Mouse (Mus musculus): ENCODE data around the gene Klhl6. TPM values are rescaled to one million over a fixed set of nuclear protein-coding genes. Genes with fewer than 3 reads are reported as not detected.

Klhl6 gene
- polyA plus RNA-seq, 1 experiment from 2014 or later: 10.0 TPM

DNA sequence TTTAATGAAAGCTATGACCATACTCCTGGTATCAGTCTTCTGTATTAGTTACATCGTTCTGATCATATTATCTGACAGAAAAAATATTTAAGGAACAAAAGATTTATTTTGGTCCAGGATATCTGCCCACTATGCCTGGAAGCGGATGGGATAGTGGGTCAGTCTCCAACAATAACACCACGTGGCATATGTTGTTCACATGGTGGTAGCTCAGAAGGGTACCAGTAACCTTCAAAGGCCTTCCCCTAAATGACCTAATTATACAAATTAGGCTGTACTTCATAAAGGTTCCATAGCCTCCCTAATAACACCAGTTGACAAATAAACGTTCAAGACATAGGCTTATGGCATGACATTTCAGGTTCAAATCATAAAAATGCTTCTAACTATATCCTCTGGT lies 722 bp upstream of the Klhl6 start:
- Histone ChIP-seq H3K4me2 (replicated peaks; ENCODE audit: low read depth, low read length) (no peak overlapping the region), H3K27ac (ENCODE audit: low read length) (no peak overlapping the region), H3K4me3 (ENCODE audit: low read depth, low read length) (no peak overlapping the region), H3K27me3 (replicated peaks; ENCODE audit: insufficient read depth, low read length) (no peaks in the 10 kb centered on the region), H3K4me1 (ENCODE audit: insufficient read depth, low read depth, low read length) (no peaks in the 10 kb centered on the region), H3K9me3 (ENCODE audit: low read length) (no peaks in the 10 kb centered on the region), H3K36me3 (ENCODE audit: insufficient read depth, low read length) (no peaks in the 10 kb centered on the region), H3K9ac (replicated peaks; ENCODE audit: low read depth) (no peak overlapping the region)
- ATAC-seq: no peak
- 66% methylated on average over 4 of the region's 4 CpGs for WGBS
- no peak for DNase-seq (ENCODE audit: low spot score)
- TF ChIP-seq EP300 (IDR thresholded peaks at IDR 0.05): no peak
- no peak for TF ChIP-seq CTCF (IDR thresholded peaks at IDR 0.05)

DNA sequence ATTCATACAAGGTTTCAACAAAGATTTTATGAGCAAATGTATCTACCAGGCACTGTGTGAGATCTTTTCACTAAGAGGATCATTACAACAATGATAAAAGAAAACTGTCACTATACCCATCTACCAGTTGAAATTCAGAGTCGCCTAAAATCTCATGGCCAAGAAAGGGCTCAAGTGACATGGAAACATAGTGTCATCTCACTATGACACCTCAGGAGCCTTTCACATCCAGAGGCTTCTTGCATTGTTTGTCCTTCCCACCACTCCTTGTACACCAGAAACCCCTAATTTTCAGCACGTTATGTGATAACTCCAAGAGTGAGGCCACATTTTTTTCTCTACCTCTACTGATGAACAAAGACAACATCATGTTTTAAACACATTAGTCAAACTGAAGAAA lies 1.2 kb downstream of the Klhl6 start:
- no peak overlapping the region for H3K9ac ChIP-seq (replicated peaks; ENCODE audit: low read depth)
- H3K27ac ChIP-seq (ENCODE audit: low read length): no peak overlapping the region

DNA sequence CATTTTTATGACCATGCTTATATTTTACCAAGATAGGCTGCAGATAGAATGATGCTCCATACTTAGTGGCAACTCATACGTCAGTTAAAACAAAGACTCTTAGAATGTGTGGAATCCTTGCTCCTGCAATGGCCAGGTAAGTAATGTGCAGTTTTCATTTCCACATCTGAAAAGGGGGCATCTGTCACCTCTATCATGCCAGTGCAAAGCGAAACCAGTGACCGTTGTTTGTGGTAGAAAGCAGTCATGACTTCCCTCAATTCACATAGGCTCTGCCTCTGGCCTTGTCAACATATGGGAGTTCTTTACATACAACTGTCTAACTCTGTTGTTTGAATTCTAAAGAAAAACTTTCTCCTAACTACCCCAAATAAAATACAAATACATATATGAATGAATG lies 1.8 kb downstream of the Klhl6 start:
- Histone ChIP-seq H3K27me3 (replicated peaks; ENCODE audit: insufficient read depth, low read length) (no peaks in the 10 kb centered on the region), H3K9me3 (ENCODE audit: low read length) (no peaks in the 10 kb centered on the region), H3K9ac (replicated peaks; ENCODE audit: low read depth) (no peak overlapping the region), H3K4me3 (ENCODE audit: low read depth, low read length) (no peak overlapping the region), H3K27ac (ENCODE audit: low read length) (no peak overlapping the region), H3K4me2 (replicated peaks; ENCODE audit: low read depth, low read length) (no peak overlapping the region), H3K36me3 (ENCODE audit: insufficient read depth, low read length) (no peaks in the 10 kb centered on the region), H3K4me1 (ENCODE audit: insufficient read depth, low read depth, low read length) (no peaks in the 10 kb centered on the region)
- 79% methylated on average over 3 of the region's 3 CpGs for WGBS
- ATAC-seq (no peak), DNase-seq (ENCODE audit: low spot score) (no peak)
- no peak for TF ChIP-seq EP300 (IDR thresholded peaks at IDR 0.05)
- TF ChIP-seq CTCF (IDR thresholded peaks at IDR 0.05): no peak

More for the DNA sequence above, 1.2 kb downstream of the Klhl6 start:
- Histone ChIP-seq H3K36me3 (ENCODE audit: insufficient read depth, low read length) (no peaks in the 10 kb centered on the region), H3K4me2 (replicated peaks; ENCODE audit: low read depth, low read length) (no peak overlapping the region; the same call in 1 of the 2 replicates), H3K4me3 (ENCODE audit: low read depth, low read length) (no peak overlapping the region), H3K27me3 (replicated peaks; ENCODE audit: insufficient read depth, low read length) (no peaks in the 10 kb centered on the region), H3K9me3 (ENCODE audit: low read length) (no peaks in the 10 kb centered on the region), H3K4me1 (ENCODE audit: insufficient read depth, low read depth, low read length) (no peaks in the 10 kb centered on the region)
- TF ChIP-seq CTCF (IDR thresholded peaks at IDR 0.05): no peak
- no peak for TF ChIP-seq EP300 (IDR thresholded peaks at IDR 0.05)
- no peak for ATAC-seq
- no peak for DNase-seq (ENCODE audit: low spot score)
- WGBS: 73% methylated on average over 2 of the region's 2 CpGs

DNA sequence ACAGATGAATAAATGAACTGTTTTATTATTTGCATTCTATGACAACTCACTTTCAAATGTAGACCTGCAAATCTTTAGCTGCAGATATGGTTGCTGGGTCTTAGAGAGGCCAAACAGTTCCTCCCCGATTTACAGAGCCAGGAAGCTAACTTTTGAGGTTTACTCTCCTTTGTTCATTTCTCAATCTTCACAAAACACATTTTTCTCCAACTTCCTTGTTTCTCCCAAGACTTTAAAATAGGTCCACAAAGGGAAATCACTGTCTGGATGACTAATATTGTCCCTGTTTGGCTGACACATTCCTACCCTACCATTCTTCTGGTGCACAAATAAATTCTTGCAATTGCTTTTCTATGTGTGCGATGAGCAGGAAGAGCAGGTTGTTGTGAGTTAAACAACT lies 3.1 kb downstream of the Klhl6 start:
- WGBS: 46% methylated on average over 2 of the region's 2 CpGs
- H3K9me3 ChIP-seq (ENCODE audit: low read length): no peaks in the 10 kb centered on the region
- H3K4me1 ChIP-seq (ENCODE audit: insufficient read depth, low read depth, low read length): no peaks in the 10 kb centered on the region
- no peaks in the 10 kb centered on the region for H3K27me3 ChIP-seq (replicated peaks; ENCODE audit: insufficient read depth, low read length)
- no peak overlapping the region for H3K27ac ChIP-seq (ENCODE audit: low read length)
- ATAC-seq (no peak), DNase-seq (ENCODE audit: low spot score) (peak; percentile 42)
- TF ChIP-seq CTCF (IDR thresholded peaks at IDR 0.05) (no peak), EP300 (IDR thresholded peaks at IDR 0.05) (peak; percentile 44; the same call in 1 of the 2 replicates)
- H3K36me3 ChIP-seq (ENCODE audit: insufficient read depth, low read length): no peaks in the 10 kb centered on the region
- no peak overlapping the region for H3K9ac ChIP-seq (replicated peaks; ENCODE audit: low read depth)
- no peak overlapping the region for H3K4me2 ChIP-seq (replicated peaks; ENCODE audit: low read depth, low read length)
- H3K4me3 ChIP-seq (ENCODE audit: low read depth, low read length): no peak overlapping the region

DNA sequence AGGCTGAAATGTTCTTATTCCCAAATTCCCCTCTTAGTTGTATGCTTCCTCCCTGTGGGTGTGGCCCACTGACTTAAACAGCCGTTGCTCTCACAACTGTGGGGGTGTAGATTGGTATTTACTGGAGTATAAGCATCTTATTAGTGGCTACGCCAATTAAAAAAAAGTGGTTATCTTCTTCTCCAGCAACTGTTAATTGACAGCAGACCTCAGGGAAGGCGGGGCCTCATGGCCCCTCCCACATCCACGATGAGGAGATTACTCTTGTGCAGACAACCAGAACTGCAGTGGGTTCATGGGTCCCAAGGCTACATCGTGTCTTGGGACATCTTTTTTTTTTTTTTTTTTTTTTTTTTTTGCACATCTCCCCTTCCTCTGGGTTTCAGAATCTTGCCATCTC lies 5.6 kb downstream of the Klhl6 start:
- Histone ChIP-seq H3K9me3 (ENCODE audit: low read length) (no peaks in the 10 kb centered on the region), H3K9ac (replicated peaks; ENCODE audit: low read depth) (no peak overlapping the region), H3K4me3 (ENCODE audit: low read depth, low read length) (no peak overlapping the region), H3K27ac (ENCODE audit: low read length) (no peak overlapping the region), H3K4me1 (ENCODE audit: insufficient read depth, low read depth, low read length) (no peaks in the 10 kb centered on the region), H3K36me3 (ENCODE audit: insufficient read depth, low read length) (no peaks in the 10 kb centered on the region), H3K27me3 (replicated peaks; ENCODE audit: insufficient read depth, low read length) (no peaks in the 10 kb centered on the region), H3K4me2 (replicated peaks; ENCODE audit: low read depth, low read length) (no peak overlapping the region)
- TF ChIP-seq EP300 (IDR thresholded peaks at IDR 0.05) (no peak), CTCF (IDR thresholded peaks at IDR 0.05) (no peak)
- 55% methylated on average over 5 of the region's 5 CpGs for WGBS
- no peak for DNase-seq (ENCODE audit: low spot score)
- no peak for ATAC-seq

DNA sequence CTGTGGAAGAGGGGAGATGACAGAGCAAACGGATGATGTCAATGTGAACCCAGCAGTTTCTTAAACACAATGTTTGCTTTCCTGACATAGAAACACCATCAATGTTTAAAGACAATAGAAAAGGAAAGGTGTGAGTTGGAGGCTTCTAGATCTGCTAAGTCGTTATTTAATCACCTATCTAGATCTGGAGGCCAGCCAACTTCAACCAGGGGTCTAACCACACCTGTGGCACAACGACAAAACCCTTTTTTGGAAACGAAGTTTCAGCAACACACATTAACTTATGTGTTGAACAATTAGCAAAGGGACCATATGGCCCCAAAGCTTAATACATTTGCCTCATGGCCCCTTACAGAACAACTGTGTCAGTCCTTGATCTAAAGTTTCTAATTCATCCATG lies 6.0 kb downstream of the Klhl6 start:
- no peak overlapping the region for H3K4me3 ChIP-seq (ENCODE audit: low read depth, low read length)

DNA sequence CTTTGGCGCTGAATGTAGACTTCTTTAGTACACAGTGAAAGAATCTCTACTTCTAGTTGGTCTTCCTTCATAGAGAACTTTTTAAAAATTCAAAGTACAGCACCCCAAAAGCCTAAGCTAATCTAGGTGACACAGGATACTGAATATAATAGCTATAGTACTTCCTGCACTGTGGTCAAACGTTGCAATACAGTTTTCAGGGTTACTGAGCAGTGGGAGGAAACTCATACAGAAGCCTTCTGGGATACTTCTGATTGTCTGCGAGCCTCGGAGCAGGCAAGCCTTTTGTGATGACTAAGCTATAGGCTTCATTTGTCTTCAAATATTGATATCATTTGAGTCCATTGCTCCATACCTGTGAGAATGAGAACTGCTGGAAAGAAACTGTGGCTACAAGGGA lies 7.4 kb downstream of the Klhl6 start:
- Histone ChIP-seq H3K9me3 (ENCODE audit: low read length) (no peaks in the 10 kb centered on the region), H3K27ac (ENCODE audit: low read length) (no peak overlapping the region), H3K4me2 (replicated peaks; ENCODE audit: low read depth, low read length) (no peak overlapping the region), H3K27me3 (replicated peaks; ENCODE audit: insufficient read depth, low read length) (no peaks in the 10 kb centered on the region), H3K9ac (replicated peaks; ENCODE audit: low read depth) (no peak overlapping the region), H3K36me3 (ENCODE audit: insufficient read depth, low read length) (no peaks in the 10 kb centered on the region), H3K4me1 (ENCODE audit: insufficient read depth, low read depth, low read length) (no peaks in the 10 kb centered on the region), H3K4me3 (ENCODE audit: low read depth, low read length) (no peak overlapping the region)
- DNase-seq (ENCODE audit: low spot score): no peak
- WGBS: 71% methylated on average over 4 of the region's 4 CpGs
- TF ChIP-seq CTCF (IDR thresholded peaks at IDR 0.05) (no peak), EP300 (IDR thresholded peaks at IDR 0.05) (no peak)
- ATAC-seq: no peak

More for the DNA sequence above, 6.0 kb downstream of the Klhl6 start:
- H3K4me2 ChIP-seq (replicated peaks; ENCODE audit: low read depth, low read length): no peak overlapping the region
- H3K9ac ChIP-seq (replicated peaks; ENCODE audit: low read depth): no peak overlapping the region
- H3K36me3 ChIP-seq (ENCODE audit: insufficient read depth, low read length): no peaks in the 10 kb centered on the region
- no peaks in the 10 kb centered on the region for H3K4me1 ChIP-seq (ENCODE audit: insufficient read depth, low read depth, low read length)
- H3K9me3 ChIP-seq (ENCODE audit: low read length): no peaks in the 10 kb centered on the region
- TF ChIP-seq EP300 (IDR thresholded peaks at IDR 0.05) (no peak), CTCF (IDR thresholded peaks at IDR 0.05) (no peak)
- H3K27me3 ChIP-seq (replicated peaks; ENCODE audit: insufficient read depth, low read length): no peaks in the 10 kb centered on the region
- H3K27ac ChIP-seq (ENCODE audit: low read length): no peak overlapping the region
- ATAC-seq (no peak), DNase-seq (ENCODE audit: low spot score) (no peak)
- WGBS: 32% methylated on average over 4 of the region's 4 CpGs

Measured in lung, postnatal 0 days (tissue).